Mouse (Mus musculus) layer of hippocampus, postnatal 25 days (tissue): ENCODE results near the gene Hist1h4d. TPM values are rescaled to one million over a fixed set of nuclear protein-coding genes. Genes with fewer than 3 reads are reported as not detected.
"Not testable (repeated sequence)": the region's sequence is repeated elsewhere in the genome, so short reads cannot be mapped to it uniquely, and the experiment has no call there.

ENCODE experiments used
- DNase-seq, 2 experiments: peaks; one replicate each; pipeline ENCODE4 v3.0.0; 2022; ENCODE audit warnings: mixed read lengths in 2 of 2, low spot score in 1 of 2; ENCODE audit errors: extremely low spot score in 1 of 2
- total RNA-seq, 2 experiments: library from RNA; stranded (reverse); gene quantifications; 2 replicates each; pipeline ENCODE4 v1.2.3; 2021

Gene Hist1h4d
- total RNA-seq, 2 experiments from 2014 or later, result 129 to 153 TPM

- DNase-seq, result no peak
These were observed 9.0 kb upstream of the Hist1h4d start for GRCm38 (mm10) chr13:23572218-23573033.

- not testable (repeated sequence) for DNase-seq
These were observed 8.1 kb upstream of the Hist1h4d start for GRCm38 (mm10) chr13:23573034-23573897.

GRCm38 (mm10) chr13:23573898-23574524, 7.4 kb upstream of the Hist1h4d start, which contains the start of the genes Hist1h2bf and Hist1h2ad:
Gene Hist1h2bf (minus strand): TSS chr13:23574196.
Gene Hist1h2ad (plus strand): TSS chr13:23574381.
- peak; percentile 73 to 75 for DNase-seq

- DNase-seq, result not testable (repeated sequence)
These were observed 6.7 kb upstream of the Hist1h4d start for GRCm38 (mm10) chr13:23574546-23575170.

GRCm38 (mm10) chr13:23575271-23575851, 6.0 kb upstream of the Hist1h4d start, which contains the start of gene Hist1h3d:
Gene Hist1h3d (plus strand): TSS chr13:23575763.
- DNase-seq, result peak in 1 of 2 experiments; percentile 27

GRCm38 (mm10) chr13:23575864-23576313, 5.5 kb upstream of the Hist1h4d start:
- DNase-seq, result not testable (repeated sequence)

- no peak for DNase-seq
These were observed 5.0 kb upstream of the Hist1h4d start for GRCm38 (mm10) chr13:23576351-23576881.

GRCm38 (mm10) chr13:23576906-23577639, 4.3 kb upstream of the Hist1h4d start:
- no peak for DNase-seq

- DNase-seq, result no peak
These were observed 3.6 kb upstream of the Hist1h4d start for GRCm38 (mm10) chr13:23577835-23578234.

- DNase-seq, result no peak
These were observed 1.0 kb downstream of the Hist1h4d start for GRCm38 (mm10) chr13:23582219-23583056.

GRCm38 (mm10) chr13:23583387-23584068, 2.1 kb downstream of the Hist1h4d start:
- no peak for DNase-seq

GRCm38 (mm10) chr13:23584331-23584730, 2.9 kb downstream of the Hist1h4d start:
- DNase-seq, result no peak

GRCm38 (mm10) chr13:23585029-23585441, 3.6 kb downstream of the Hist1h4d start:
- peak; percentile 54 to 57 for DNase-seq

- DNase-seq, result peak; percentile 39 to 42
These were observed 4.2 kb downstream of the Hist1h4d start for GRCm38 (mm10) chr13:23585442-23586098.

GRCm38 (mm10) chr13:23586099-23586939, 4.9 kb downstream of the Hist1h4d start:
- DNase-seq, result no peak

GRCm38 (mm10) chr13:23586940-23587225, 5.5 kb downstream of the Hist1h4d start:
- DNase-seq, result no peak
